Mouse (Mus musculus): ENCODE measurements around the gene Nqo2. TPM values are rescaled to one million over a fixed set of nuclear protein-coding genes. Genes with fewer than 3 reads are reported as not detected.
A peak's percentile ranks its signal among the peaks of the same experiment; 100 is the strongest.
"Not testable (repeated sequence)": the region's sequence is repeated elsewhere in the genome, so short reads cannot be mapped to it uniquely, and the experiment has no call there.

Nqo2 gene
- polyA plus RNA-seq (2015; fragmentation: Nextera tagmentation; extraction: Ambion mirVana) = 29.6 and 31.0 TPM in 2 replicates

DNA sequence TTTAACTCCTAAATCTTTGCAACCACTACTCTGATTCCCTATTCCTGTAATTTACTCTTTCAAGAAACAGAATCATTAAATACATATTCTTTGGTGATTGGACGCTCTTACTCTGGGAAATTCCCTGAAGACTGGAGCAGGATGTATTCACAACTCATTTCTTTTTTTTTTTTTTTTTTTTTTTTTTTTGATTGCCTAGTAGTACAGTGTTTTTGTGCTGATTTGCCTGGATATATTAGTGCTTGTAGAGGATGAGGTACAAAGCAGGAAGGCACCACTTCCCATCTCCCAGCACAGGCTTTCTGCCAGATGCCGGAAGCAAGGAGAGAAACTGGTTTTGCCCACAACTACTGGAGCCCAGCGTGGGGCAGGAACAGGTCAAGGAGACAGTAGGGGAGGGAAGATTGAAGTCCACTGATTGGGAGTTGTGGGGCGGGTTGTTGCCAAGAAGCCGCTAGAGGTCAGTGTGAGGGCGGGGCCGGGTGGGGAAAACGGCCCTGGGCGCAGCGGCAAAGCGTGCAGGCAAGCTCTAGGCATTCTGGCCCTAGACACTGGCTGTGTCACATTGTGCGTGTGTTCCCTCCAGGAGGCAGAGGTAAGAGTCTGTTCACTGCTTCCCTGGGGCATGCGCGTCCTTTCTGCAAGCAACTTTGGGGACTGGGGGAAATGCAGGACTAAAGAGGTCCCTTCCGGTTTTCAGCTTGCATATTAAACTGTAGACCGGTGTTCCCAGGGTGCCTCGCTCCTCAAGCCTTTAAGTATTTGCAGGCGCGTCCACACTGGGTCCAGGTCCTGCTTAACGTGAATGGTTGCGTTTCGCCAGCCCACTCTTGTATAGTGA, at the start of gene Nqo2:
Nqo2 (plus strand) TSS at position 482 of the 841 bp plus-strand sequence.
- H3K9ac ChIP-seq (replicated peaks; ENCODE audit: low read length) = peak within 1 kb of the TSS; percentile 72
- 2% methylated on average over 22 of the region's 22 CpGs for WGBS
- H3K9me3 ChIP-seq (ENCODE audit: low read length) = no peaks in the 10 kb centered on the region
- peak within 1 kb of the TSS; percentile 60 for H3K4me3 ChIP-seq (ENCODE audit: low read length)
- H3K4me1 ChIP-seq (ENCODE audit: insufficient read depth, low read length) = peaks cover 9% of the 10 kb centered on the region; the same call in 1 of the 2 replicates
- no peaks in the 10 kb centered on the region for H3K36me3 ChIP-seq (ENCODE audit: insufficient read depth, low read length)
- ATAC-seq (ENCODE audit: low FRiP score, low TSS enrichment) = peak; percentile 96
- H3K4me2 ChIP-seq (replicated peaks; ENCODE audit: low read depth, low read length) = peak within 1 kb of the TSS; percentile 65
- no peaks in the 10 kb centered on the region for H3K27me3 ChIP-seq (ENCODE audit: insufficient read depth, low read length)
- H3K27ac ChIP-seq (ENCODE audit: low read length) = peak within 1 kb of the TSS; percentile 96

DNA sequence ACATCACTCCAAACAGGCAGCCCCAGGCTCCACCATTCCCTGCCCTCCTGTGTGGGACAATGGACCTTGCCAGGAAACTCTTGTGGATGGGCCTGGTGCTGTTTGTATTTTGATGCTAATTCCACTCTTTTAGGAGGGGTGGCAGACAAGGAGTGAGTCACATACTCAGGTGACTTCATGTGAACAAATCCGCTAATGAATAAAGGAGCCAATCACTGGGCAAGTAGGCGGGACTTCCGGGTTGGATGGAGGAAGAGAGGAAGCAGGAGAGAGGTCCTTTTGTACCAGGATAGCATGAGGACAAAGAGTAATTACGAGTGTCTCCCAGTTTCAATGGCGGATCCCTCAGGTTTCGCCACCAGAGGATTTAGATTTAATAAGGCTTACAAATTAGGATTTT, 43.4 kb upstream of the Nqo2 start:
- no peak overlapping the region for H3K4me3 ChIP-seq (ENCODE audit: low read length)
- no peaks in the 10 kb centered on the region for H3K27me3 ChIP-seq (ENCODE audit: insufficient read depth, low read length)
- WGBS = 94% methylated on average over 6 of the region's 6 CpGs
- no peak overlapping the region for H3K27ac ChIP-seq (ENCODE audit: low read length)
- no peak overlapping the region for H3K9ac ChIP-seq (replicated peaks; ENCODE audit: low read length)
- H3K9me3 ChIP-seq (ENCODE audit: low read length) = no peaks in the 10 kb centered on the region
- no peak for ATAC-seq (ENCODE audit: low FRiP score, low TSS enrichment)
- H3K36me3 ChIP-seq (ENCODE audit: insufficient read depth, low read length) = peaks cover 41% of the 10 kb centered on the region
- no peak overlapping the region for H3K4me2 ChIP-seq (replicated peaks; ENCODE audit: low read depth, low read length)
- H3K4me1 ChIP-seq (ENCODE audit: insufficient read depth, low read length) = no peaks in the 10 kb centered on the region

DNA sequence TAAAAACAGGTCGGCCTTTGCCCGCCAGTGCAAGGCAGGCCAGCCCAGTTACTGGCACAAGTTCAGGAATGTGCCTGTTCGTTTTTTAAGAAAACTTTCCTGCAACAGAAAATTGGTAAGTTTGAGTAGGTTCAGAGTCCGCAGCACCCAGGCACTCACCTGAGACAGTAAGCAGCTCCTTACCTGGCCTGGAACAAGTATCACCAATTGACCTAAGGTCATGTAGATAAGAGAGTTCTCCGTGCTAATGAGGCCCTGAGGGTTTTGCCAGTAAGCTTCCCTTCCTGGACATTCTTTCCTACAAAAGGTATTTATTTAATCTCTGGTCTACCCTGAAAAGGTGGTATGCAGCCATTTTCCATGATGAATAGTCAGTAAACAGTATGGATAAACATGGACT, 42.8 kb upstream of the Nqo2 start:
- WGBS = 81% methylated on average over 5 of the region's 5 CpGs
- H3K36me3 ChIP-seq (ENCODE audit: insufficient read depth, low read length) = peaks cover 41% of the 10 kb centered on the region
- H3K4me2 ChIP-seq (replicated peaks; ENCODE audit: low read depth, low read length) = no peak overlapping the region
- no peak for ATAC-seq (ENCODE audit: low FRiP score, low TSS enrichment)
- H3K9ac ChIP-seq (replicated peaks; ENCODE audit: low read length) = no peak overlapping the region
- H3K27me3 ChIP-seq (ENCODE audit: insufficient read depth, low read length) = no peaks in the 10 kb centered on the region
- no peaks in the 10 kb centered on the region for H3K4me1 ChIP-seq (ENCODE audit: insufficient read depth, low read length)
- no peaks in the 10 kb centered on the region for H3K9me3 ChIP-seq (ENCODE audit: low read length)
- H3K27ac ChIP-seq (ENCODE audit: low read length) = no peak overlapping the region
- H3K4me3 ChIP-seq (ENCODE audit: low read length) = no peak overlapping the region

DNA sequence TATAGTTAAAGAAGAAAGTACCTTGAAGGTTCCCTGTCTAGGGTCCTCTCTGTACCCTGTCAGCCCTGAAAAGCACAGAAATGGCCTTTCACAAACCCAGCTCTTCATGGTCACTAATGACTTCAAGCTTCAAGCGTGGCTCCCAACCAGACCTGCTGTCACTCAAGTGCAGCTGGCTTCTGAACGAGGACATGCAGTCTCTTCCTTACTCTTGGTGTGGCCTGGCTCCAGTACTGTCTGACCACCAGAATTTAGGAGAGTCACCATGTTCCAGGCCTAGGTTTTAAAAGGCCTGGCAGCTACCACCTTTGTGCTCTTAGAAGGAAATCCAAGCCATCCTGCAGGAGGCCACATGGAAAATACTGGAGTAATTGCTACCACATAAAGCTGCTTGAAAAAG, 34.2 kb upstream of the Nqo2 start:
- Histone ChIP-seq H3K36me3 (ENCODE audit: insufficient read depth, low read length) (peaks cover 7% of the 10 kb centered on the region), H3K27me3 (ENCODE audit: insufficient read depth, low read length) (no peaks in the 10 kb centered on the region), H3K9me3 (ENCODE audit: low read length) (no peaks in the 10 kb centered on the region), H3K4me1 (ENCODE audit: insufficient read depth, low read length) (0 out of 2 replicates have a peak, but pooled peaks cover 3% of the 10 kb centered on the region), H3K9ac (replicated peaks; ENCODE audit: low read length) (no peak overlapping the region), H3K4me3 (ENCODE audit: low read length) (no peak overlapping the region), H3K4me2 (replicated peaks; ENCODE audit: low read depth, low read length) (no peak overlapping the region), H3K27ac (ENCODE audit: low read length) (no peak overlapping the region)
- WGBS = 82% methylated on average over 2 of the region's 2 CpGs
- ATAC-seq (ENCODE audit: low FRiP score, low TSS enrichment) = no peak

DNA sequence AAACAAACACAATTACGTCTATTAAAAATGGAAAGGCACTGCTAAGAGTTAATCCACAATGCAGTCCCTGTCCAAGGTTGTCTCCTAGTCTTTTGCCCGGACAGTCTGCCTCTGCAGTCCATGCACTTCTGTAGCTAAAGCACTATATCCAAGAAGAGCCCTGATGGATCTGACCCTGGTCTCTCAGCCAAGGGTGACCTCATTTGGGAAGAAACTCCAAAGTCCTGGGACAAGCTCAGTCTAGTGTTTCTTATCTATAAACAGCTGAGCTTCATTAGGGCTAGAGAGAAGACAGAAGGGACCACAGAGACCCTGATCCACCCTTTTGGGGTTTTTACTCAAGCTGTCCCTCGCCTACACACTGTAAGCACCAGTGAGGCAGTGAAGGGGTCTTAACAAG, 33.6 kb upstream of the Nqo2 start:
- H3K4me1 ChIP-seq (ENCODE audit: insufficient read depth, low read length) = 0 out of 2 replicates have a peak, but pooled peaks cover 3% of the 10 kb centered on the region
- H3K36me3 ChIP-seq (ENCODE audit: insufficient read depth, low read length) = peaks cover 7% of the 10 kb centered on the region
- ATAC-seq (ENCODE audit: low FRiP score, low TSS enrichment) = no peak
- no peaks in the 10 kb centered on the region for H3K9me3 ChIP-seq (ENCODE audit: low read length)
- no peak overlapping the region for H3K4me3 ChIP-seq (ENCODE audit: low read length)
- H3K27ac ChIP-seq (ENCODE audit: low read length) = no peak overlapping the region
- no peak overlapping the region for H3K4me2 ChIP-seq (replicated peaks; ENCODE audit: low read depth, low read length)
- H3K9ac ChIP-seq (replicated peaks; ENCODE audit: low read length) = no peak overlapping the region
- no peaks in the 10 kb centered on the region for H3K27me3 ChIP-seq (ENCODE audit: insufficient read depth, low read length)
- whole genome bisulfite sequencing = 84% methylated on average over 3 of the region's 3 CpGs

DNA sequence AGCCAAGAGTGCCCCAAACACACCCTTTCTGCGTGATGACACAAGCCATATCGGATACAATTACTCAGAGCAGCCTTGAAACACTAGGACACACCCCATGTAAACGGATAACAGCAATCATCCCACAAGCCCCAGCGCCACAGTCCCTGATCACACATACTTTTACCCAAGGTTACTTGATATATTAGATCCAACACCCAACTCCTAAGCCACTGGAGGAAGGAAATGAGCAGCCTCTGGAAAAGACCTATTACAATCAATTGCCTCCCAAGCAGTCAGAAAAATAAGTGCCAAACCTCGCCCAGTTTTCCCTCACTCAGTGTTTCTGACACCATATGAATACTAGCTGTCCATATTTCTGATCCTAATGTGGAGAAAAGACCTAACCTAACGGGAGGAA, 29.7 kb upstream of the Nqo2 start:
- Histone ChIP-seq H3K4me1 (ENCODE audit: insufficient read depth, low read length) (peaks cover 7% of the 10 kb centered on the region; the same call in 1 of the 2 replicates), H3K9ac (replicated peaks; ENCODE audit: low read length) (no peak overlapping the region), H3K36me3 (ENCODE audit: insufficient read depth, low read length) (peaks cover 7% of the 10 kb centered on the region), H3K27ac (ENCODE audit: low read length) (peak overlapping the region; percentile 74; the same call in 1 of the 2 replicates), H3K4me2 (replicated peaks; ENCODE audit: low read depth, low read length) (peak overlapping the region; percentile 64), H3K4me3 (ENCODE audit: low read length) (peak overlapping the region; percentile 66), H3K27me3 (ENCODE audit: insufficient read depth, low read length) (no peaks in the 10 kb centered on the region), H3K9me3 (ENCODE audit: low read length) (no peaks in the 10 kb centered on the region)
- 45% methylated on average over 6 of the region's 6 CpGs for WGBS
- peak; percentile 65 for ATAC-seq (ENCODE audit: low FRiP score, low TSS enrichment)

DNA sequence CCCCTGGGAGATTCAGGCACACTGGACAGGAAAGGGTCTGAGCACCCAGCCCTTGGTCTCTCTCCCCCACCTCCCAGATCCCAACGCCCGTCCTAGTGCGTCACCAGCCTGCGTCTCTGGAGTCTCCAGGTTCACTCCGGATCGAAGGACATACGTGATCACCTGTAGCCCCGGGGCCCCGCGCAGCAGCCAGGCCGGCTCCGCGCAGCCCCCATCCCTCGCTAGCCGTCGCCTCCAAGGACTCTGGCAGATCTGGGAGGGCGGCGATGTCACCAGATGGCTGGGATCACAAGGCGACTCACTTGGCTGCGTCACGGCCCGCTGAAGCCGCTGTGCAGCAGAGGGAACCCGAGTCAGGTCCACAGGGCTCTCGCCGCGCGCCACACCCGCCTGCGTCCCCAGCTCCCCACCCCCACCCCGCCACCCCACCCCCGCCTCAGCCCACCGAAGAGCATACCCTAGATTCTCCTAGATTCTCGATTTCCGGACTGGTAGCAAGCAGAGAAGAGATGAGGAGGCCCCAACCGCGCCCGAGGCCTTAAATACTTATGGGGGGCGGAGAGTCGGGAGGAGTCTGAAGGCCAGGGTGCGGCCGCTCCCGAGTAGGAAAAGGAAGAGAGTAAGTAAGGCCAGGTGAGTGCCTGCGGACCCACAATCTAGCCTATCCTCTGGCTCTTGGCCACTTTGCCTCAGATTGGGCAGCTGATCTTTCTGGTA, 28.9 kb upstream of the Nqo2 start:
- peak overlapping the region; percentile 74 for H3K27ac ChIP-seq (ENCODE audit: low read length)
- H3K4me1 ChIP-seq (ENCODE audit: insufficient read depth, low read length) = peaks cover 7% of the 10 kb centered on the region; the same call in 1 of the 2 replicates
- under 1% methylated on average over 41 of the region's 44 CpGs for WGBS
- H3K27me3 ChIP-seq (ENCODE audit: insufficient read depth, low read length) = no peaks in the 10 kb centered on the region
- ATAC-seq (ENCODE audit: low FRiP score, low TSS enrichment) = peak; percentile 94
- H3K4me3 ChIP-seq (ENCODE audit: low read length) = peak overlapping the region; percentile 66
- no peaks in the 10 kb centered on the region for H3K9me3 ChIP-seq (ENCODE audit: low read length)
- 0 out of 2 replicates have a peak, but pooled peaks cover 2% of the 10 kb centered on the region for H3K36me3 ChIP-seq (ENCODE audit: insufficient read depth, low read length)
- peak overlapping the region; percentile 64 for H3K4me2 ChIP-seq (replicated peaks; ENCODE audit: low read depth, low read length)
- H3K9ac ChIP-seq (replicated peaks; ENCODE audit: low read length) = peak overlapping the region; percentile 76

DNA sequence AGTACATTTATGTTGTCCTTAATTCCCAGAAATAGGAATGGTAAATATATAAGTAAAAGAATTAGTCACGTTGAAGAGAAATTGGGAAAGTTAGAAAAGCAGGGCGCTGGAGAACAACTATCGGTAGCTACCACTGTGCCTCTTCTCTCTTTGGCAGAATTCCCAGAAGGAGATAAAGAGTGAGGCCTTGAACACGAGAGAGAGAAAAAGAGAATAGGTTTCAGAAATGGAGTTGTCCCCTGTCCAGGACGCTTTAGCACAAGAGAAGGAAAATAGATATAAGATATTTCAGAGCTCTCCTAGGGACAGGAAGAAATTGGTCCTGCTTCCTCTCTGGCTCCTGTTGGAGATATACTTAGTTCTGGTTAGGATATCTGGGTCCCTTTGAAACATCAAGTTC, 27.3 kb upstream of the Nqo2 start:
- H3K9ac ChIP-seq (replicated peaks; ENCODE audit: low read length) = no peak overlapping the region
- no peaks in the 10 kb centered on the region for H3K36me3 ChIP-seq (ENCODE audit: insufficient read depth, low read length)
- no peak overlapping the region for H3K27ac ChIP-seq (ENCODE audit: low read length)
- H3K9me3 ChIP-seq (ENCODE audit: low read length) = no peaks in the 10 kb centered on the region
- H3K4me2 ChIP-seq (replicated peaks; ENCODE audit: low read depth, low read length) = no peak overlapping the region
- peaks cover 7% of the 10 kb centered on the region; the same call in 1 of the 2 replicates for H3K4me1 ChIP-seq (ENCODE audit: insufficient read depth, low read length)
- WGBS = 78% methylated on average over 5 of the region's 5 CpGs
- no peak overlapping the region for H3K4me3 ChIP-seq (ENCODE audit: low read length)
- no peaks in the 10 kb centered on the region for H3K27me3 ChIP-seq (ENCODE audit: insufficient read depth, low read length)
- ATAC-seq (ENCODE audit: low FRiP score, low TSS enrichment) = no peak

DNA sequence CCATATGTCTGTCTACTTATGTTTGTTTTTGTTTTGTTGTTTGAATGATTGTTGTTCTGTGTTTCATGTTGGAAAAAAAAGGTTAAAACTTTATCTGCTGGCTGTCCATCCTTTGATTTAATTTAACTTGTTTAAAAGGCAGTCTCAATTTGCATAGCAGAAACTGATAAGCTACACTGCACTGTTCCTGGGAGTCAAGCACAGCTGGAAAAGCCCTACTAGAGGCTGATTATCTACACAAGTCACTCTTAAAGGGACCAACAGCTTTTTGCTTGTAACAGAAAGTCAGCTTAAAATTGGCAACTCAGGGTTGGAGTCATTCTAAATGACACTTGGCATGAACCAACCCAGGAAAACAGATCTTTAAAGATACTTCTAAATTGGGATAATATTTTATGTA, 26.9 kb upstream of the Nqo2 start:
- ATAC-seq (ENCODE audit: low FRiP score, low TSS enrichment); H3K4me3 ChIP-seq (ENCODE audit: low read length); H3K27ac ChIP-seq (ENCODE audit: low read length); H3K9ac ChIP-seq (replicated peaks; ENCODE audit: low read length); H3K4me2 ChIP-seq (replicated peaks; ENCODE audit: low read depth, low read length); H3K9me3 ChIP-seq (ENCODE audit: low read length); H3K36me3 ChIP-seq (ENCODE audit: insufficient read depth, low read length); H3K4me1 ChIP-seq (ENCODE audit: insufficient read depth, low read length); H3K27me3 ChIP-seq (ENCODE audit: insufficient read depth, low read length): not testable (repeated sequence)

Data from kidney, embryonic 16.5 days (tissue).